Mouse (Mus musculus): ENCODE results near the gene Smtnl2.

- no peak for TF ChIP-seq CTCF (IDR thresholded peaks at IDR 0.05; ENCODE audit: low read depth, low read length)
- TF ChIP-seq POLR2A (IDR thresholded peaks at IDR 0.05; ENCODE audit: extremely low read depth, insufficient read depth, low read length): no peak
Measured at GRCm38 (mm10) chr11:72411945-72412344, 432 bp upstream of the Smtnl2 start.
